Mouse (Mus musculus) layer of hippocampus, adult 9-10 months (tissue): ENCODE measurements around the gene Gm16181.

Source experiments
- DNase-seq: peaks from one replicate; pipeline ENCODE4 v3.0.0; 2022; ENCODE audit warnings: low spot score

The Gm16181 gene

DNA sequence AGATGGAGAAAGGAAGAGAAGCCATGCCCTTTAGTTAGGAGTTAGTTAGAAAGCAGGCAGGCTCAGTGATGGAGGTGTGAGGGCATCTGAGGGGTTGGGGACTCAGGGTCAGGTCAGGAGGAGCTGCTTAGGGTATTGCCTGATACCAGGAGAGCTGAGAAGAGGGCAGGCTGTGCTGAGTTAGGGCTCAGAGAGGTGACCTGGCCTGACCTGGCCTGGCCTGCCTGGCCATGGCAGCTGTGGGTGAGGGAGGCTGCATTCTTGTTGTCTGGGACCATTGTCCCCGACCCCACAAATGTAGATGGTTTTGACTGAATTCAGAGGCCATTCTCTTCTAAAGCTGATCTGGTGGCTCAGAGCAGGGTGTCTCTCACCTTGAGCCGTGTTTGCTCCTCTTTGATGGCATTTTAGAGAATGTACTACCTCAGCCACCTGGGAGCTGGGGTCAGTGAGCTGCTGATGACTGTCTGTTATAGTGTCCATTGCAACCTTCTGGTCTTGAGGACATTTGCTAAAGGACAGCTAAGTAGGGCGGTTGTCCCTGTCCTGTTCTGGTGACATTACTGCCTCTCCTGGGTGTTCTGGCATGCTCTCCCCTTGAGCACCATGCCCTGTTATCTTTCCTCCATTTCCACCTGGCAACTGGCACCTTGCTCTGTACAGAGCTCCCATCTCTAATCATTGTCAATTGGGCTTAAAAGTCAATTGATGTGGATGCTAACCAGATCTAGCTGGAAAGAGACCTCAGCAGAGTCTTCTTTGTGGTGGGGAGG lies 29.9 kb downstream of the Gm16181 start:
- DNase-seq, result no peak

DNA sequence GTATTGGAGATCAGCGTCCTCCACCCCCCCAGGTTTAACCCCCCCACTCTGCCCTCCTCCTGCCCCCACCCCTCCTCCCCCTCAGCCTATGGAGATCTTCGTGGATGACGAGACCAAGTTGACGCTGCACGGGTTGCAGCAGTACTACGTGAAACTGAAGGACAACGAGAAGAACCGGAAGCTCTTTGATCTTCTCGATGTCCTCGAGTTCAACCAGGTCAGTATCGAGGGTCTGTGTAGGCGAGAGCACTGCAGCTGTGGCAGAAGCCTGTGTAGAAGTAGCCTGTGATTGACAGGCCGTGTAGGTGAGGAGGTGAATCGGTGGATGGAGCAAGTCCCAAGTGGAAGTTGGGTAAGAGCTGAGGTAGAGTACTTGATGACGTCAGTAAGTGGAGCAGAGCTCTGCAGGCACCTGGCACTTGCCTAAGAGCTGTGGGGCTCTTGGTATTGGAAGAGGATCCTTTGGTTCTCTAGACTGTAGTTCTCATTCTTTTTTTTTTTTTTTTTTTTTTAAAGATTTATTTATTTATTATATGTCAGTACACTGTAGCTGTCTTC lies 30.6 kb downstream of the Gm16181 start:
- no peak for DNase-seq

DNA sequence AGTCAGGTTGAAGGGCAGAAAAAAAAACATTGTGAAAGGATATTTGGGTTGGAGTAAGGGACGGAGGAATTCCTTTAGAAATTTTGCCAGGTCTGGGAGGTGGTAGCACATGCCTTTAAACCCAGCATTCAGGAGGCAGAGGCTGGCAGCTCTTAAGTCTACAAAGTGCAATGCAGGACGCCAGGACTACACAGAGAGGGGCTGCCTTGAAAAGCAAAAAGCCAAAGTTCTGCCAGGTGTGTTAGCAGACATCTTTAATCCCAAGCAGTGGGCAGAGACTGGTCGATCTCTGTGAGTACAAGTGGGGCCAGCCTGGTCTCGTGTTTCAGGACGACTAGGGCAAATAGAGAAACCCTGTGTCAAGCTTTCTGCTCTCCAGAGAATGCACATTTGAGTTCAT lies 31.3 kb downstream of the Gm16181 start:
- DNase-seq, result no peak

DNA sequence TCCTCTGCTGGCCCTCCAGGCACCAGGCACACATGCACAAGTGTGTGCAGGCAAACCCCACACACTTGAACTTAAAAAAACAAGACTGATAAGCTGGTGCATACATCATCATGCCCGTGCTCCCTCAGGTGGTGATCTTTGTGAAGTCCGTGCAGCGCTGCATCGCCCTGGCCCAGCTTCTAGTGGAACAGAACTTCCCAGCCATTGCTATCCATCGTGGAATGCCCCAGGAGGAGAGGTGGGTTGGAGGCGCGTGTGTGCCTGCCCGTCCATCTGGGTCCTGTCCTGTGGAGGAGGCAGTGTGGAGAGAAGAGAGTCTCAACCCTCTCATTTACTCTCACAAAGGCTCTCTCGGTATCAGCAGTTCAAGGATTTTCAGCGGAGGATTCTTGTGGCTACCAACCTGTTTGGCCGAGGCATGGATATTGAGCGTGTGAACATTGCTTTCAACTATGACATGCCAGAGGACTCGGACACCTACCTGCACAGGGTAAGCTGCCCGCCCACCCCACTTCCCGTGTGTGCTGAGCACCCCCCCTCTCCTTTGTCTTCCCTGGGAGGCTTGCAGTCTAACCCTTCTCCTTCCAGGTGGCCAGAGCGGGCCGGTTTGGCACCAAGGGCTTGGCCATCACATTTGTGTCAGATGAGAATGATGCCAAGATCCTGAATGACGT lies 32.1 kb downstream of the Gm16181 start:
- no peak for DNase-seq

DNA sequence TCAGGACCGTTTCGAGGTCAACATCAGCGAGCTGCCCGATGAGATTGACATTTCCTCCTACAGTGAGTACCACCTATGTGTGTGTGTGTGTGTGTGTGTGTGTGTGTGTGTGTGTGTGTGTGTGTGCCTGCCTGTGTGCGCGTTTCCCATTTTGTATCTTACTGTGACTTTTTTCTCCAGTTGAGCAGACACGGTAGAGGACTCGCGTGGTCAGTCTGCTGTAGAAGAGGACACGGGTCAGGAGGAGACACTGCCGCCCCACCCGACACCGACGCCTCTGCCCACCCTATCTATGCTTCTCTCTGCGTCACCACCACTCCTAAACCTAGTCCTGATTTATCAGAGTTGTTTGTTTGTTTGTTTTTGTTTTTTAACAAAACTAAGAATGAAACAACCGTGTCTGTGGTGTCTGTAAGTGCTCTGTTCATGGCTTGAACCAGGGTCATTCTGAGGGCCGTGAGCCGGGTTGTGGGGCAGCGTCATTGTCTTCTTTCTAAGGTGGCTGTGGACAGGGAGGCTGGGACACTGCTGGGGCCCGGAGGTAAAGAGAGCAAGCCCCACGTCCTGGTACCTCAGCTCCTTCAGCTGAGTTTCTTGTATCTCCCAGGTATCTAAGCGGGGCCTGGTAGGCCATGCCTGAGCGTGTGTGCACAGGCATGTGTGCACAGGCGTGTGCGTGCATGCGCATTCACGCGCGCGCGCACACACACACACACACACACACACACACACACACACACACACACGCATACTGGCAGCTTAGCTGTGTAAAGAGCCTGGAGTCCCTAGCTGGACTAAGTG lies 32.9 kb downstream of the Gm16181 start:
- no peak for DNase-seq

DNA sequence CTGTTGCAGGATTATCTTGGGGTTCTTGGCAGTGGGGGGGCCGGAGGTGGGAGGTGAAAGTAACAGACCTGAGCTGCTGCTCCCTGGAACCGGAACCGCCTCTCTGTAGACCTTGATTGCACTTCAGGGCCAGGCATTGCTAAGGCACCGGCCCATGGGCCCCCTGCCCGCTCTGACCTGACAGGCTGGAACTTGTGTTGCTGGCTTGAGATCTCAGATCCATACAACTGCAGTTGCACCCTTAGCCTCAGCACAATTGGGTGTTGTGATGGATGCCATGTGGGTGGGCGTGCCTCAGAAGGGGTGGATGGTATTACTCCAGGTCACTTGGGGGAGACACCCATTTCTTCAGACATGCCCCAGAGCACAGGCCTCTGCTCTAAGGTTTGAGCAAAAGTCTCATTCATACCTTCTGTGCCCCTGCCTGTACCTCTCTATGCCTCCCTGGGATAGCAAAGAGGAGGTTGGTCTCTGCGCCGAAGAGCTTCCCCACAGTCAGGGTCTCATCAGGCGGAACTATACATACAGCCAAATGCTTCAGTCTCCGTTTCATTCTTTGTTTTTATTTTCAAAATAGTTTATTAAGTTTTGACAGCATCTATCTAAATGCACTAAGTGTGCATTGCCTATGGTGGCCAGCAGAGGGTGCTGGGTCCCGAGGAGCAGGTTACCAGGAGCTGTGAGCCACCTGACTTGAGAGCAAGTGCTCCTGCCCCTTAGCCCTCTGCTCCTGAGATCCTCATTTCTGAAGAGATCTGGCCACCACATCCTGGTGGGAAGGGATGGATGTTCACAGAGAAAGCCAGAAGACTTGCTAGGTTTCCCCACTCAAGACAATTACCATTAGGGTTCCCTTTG lies 33.8 kb downstream of the Gm16181 start:
- DNase-seq, result no peak

DNA sequence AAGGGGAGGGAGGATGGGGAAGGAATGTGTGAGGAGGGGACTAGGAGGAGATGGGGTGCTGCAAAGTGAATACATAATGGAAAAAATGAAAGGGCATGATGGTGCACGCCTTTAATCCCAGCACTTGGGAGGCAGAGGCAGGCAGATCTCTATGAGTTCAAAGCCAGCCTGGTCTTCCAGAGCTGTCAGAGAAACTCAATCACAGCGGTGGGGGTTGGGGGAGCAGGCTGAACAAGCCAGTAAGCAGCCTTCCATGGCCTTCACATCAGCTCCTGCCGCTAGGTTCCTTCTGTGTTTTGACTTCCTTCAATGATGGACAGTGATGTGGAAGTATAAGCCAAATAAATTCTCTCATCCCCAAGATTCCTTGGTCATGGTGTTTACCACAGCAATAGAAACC lies 34.7 kb downstream of the Gm16181 start:
- no peak for DNase-seq

DNA sequence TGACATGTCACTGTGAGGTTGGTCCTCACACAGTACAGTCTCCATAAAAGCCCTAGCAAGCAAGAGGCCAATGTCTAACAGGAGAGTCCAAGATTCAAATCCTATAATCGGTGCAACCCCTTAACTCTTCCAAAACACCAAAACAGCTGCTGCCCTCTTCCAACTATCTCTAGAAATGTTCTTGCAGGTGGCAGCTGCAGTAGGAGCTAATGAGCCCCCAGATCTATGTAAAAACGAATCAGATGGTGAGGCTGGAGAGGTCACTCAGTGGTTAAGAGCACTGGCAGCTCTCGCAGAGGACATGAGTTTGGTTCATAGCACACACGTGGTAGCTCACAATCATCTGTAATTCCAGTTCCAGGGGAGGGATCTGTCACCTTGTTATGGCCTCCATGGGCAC lies 35.1 kb downstream of the Gm16181 start:
- no peak for DNase-seq

DNA sequence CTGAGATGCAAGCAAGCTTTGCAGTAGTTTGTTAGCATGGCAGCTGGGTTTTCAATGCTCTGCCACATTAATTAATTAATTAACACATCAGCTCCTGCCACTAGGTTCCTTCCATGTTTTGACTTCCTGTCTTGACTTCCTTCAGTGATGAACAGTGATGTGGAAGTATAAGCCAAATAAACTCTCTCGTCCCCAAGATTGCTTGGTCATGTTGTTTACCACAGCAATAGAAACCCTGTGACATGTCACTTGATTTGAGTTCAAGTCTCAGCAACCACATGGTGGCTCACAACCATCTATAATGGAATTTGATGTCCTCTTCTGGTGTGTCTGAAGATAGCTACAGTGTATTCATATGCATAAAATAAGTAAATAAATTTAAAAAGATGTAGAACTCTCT lies 36.7 kb downstream of the Gm16181 start:
- DNase-seq, result no peak

DNA sequence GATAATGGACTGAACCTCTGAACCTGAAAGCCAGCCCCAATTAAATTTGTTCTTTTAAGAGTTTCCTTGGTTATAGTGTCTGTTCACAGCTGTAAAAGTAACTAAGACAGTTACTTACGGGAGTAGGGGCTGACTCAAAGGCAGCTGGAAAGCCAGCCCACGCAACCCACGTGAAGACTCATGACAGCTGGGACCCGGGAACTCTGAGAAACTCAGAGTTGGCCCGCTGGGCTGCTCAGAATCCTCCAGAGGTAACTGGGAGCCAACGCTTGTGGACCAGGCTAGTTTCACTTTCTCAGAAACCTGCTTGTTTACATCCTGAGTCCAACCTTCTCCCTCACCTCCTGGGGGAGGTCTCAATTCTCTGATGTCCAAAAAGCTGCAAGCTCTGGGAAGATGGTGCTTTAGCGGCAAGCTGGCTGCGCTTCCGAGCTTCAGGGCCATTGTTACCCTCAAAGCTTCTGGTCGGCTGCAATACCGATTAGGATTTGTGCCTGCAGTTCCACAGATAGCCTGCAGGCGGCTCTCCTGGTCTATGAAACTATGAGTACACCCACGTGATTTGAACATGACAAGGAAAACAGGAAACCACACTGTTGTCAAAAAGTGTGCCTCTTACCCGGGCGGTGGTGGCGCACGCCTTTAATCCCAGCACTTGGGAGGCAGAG lies 37.3 kb downstream of the Gm16181 start:
- DNase-seq, result peak; percentile 99

DNA sequence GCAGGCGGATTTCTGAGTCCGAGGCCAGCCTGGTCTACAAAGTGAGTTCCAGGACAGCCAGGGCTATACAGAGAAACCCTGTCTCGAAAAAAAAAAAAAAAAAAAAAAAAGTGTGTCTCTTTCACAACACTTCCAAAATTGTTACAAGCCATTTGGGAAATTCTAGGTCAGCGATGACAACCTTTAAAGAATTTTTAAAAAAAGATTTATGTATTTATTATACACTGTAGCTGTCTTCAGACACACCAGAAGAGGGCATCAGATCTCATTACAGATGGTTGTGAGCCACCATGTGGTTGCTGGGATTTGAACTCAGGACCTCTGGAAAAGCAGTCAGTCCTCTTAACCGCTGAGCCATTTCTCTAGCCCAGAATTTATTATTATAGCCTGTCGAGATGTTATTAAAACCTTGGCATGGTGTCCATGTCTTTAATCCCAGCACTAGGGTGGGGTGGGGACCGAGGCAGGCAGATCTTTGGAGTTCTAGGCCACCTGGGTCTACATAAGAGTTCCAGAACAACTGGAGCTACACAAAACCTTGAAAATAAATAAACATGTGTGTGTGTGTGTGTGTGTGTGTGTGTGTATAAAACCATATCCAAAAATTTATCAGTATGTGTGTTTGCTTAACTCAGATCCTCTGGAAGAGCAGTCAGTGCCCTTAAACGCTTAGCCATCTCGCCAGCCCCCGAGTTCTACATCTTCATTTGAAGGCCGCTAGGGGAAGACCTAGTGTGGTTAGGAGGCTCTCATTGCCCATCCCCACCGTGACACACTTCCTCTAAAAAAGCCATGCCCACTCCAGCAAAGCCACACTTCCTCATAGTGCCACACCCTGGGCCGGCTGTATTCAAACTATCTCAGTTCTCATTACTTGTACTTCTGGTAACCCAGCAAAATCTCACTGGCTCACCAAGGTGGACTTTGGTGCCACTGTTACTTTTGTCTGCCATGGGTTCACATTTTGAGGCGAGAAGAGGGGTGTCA lies 38.2 kb downstream of the Gm16181 start:
- no peak for DNase-seq

DNA sequence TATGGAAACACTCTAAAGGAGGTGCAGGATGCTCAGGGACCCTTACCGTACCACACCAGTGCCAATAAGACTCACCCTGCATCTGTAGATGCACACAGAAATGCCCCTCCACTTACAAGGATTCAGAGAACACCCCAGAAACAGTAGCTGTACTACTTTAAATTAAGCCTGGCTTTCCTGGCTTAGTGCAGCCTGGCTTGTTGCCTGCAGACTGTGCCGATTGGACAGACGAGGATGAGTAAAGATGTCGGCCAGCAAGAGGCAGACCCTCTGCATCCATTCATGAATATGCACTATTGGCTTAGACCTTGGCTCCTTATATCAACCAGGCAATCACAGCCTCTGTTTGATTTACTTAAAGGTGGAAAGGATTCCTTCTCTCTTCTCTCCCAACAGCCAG lies 39.0 kb downstream of the Gm16181 start:
- DNase-seq, result no peak

DNA sequence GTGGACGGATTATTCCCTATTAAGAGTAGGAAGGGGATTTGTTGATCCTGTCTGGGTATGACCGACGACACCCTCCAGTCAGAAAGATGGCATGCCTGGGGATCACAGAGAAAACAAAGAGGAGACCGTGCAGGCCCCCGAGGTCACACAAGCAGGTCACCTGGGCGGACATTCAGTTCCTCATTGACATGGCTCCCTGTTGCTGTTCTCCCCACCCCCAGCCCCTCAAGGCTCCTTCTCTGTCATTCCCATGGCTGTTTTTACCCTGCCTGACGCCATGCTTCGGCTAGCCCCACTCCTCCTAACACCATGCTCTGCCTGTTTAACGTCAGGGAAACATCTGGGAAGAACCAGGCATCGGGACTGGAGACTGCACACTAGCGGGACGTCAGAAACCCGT lies 41.0 kb downstream of the Gm16181 start:
- DNase-seq, result no peak

DNA sequence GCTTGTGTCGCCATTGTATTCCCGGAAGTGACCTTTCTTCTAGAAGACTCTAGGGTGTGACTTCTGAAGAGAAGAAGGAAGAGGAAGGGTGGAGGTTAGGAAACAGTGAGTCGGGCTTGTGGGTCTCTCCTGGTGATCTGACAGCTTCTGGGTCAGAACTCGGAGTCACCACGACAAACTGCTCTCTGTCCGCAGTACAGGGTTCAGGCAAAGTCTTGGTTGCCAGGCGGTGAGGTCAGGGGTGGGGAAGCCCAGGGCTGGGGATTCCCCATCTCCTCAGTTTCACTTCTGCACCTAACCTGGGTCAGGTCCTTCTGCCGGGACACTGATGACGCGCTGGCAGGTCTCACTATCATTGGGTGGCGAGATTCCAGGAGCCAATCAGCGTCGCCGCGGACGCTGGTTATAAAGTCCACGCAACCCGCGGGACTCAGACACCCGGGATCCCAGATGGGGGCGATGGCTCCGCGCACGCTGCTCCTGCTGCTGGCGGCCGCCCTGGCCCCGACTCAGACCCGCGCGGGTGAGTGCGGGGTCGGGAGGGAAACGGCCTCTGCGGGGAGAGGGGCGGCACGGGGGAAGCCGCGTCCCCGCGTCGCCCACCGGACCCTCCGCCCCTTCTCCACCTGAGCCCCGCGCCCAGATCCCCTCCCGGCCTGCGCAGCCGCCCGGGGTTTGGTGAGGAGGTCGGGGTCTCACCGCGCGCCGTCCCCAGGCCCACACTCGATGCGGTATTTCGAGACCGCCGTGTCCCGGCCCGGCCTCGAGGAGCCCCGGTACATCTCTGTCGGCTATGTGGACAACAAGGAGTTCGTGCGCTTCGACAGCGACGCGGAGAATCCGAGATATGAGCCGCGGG lies 42.3 kb downstream of the Gm16181 start, which contains the start of gene H2-D1:
H2-D1 (plus strand) TSS at position 67 of the 859 bp plus-strand sequence.
- DNase-seq, result peak; percentile 97

DNA sequence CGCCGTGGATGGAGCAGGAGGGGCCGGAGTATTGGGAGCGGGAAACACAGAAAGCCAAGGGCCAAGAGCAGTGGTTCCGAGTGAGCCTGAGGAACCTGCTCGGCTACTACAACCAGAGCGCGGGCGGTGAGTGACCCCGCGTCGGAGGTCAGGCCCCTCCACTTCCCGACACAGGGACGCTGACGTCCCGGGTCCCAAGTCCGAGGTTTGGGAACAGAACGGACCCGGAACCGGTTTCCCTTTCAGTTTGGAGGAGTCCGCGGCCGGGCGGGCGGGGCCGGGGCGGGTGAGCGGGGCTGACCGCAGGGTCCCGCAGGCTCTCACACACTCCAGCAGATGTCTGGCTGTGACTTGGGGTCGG lies 42.9 kb downstream of the Gm16181 start:
- DNase-seq, result no peak

DNA sequence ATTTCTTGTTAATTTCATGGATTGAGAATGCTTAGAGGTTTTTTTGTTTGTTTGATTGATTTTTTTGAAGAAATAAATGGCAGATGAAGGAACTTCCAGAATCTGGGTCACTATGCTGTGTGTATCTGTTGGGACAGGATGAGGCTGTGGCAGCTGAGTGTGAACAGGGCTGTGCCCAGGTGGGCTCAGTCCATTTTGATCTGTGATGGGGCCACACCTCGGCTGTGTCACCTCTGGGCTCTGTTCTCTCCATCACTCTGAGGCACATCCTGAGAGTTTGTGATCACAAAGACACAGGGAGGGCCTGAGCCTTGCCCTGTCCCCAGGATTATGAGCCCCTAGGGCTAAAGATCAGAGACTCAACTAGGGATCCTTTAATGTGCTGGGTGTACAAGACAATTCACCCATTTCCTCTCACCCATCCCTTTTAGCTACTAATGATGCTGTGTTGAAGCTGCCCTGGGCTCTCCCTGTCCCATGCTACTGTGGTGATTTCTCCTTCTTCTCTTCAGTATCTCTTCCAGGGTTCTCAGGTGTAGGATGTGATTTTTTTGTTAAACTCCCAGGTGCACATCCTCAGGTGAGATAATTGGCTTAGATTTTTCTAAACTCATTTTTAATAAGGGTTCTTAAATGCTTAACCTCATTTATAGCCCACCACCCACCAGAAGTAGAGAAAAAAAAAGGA lies 46.9 kb downstream of the Gm16181 start:
- no peak for DNase-seq

DNA sequence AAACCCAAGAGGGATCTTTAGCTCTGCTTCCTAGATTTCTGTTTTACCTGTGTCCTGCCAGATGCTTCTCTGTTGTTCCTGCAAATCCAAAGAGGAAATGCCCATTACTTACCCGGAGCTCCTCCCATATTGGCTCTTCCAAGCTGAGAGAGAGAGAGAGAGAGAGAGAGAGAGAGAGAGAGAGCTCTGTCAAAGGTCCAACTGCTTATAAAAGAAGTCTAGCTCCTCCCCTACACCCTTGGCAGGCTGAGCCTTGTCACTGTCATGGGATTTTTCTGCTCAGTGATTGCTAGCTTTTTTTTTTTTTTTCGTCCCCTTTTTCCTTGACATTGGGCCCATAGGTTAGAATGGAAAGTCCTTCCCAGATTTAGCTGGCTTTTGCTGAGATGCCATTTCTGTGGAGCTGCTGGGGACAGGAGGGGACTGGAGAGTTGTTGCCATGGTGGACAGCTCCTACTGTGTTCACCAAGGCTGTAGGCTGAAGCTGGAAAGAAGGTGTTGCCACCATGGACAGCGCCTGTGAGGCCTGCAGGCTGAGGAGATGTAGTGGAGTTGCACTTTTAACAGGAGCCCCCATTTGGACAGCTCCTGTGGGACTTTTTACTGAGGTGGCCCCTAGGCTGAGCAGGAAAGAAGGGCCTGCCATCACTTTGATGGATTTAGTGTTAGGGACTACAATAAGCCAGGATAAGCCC lies 49.2 kb downstream of the Gm16181 start:
- no peak for DNase-seq

DNA sequence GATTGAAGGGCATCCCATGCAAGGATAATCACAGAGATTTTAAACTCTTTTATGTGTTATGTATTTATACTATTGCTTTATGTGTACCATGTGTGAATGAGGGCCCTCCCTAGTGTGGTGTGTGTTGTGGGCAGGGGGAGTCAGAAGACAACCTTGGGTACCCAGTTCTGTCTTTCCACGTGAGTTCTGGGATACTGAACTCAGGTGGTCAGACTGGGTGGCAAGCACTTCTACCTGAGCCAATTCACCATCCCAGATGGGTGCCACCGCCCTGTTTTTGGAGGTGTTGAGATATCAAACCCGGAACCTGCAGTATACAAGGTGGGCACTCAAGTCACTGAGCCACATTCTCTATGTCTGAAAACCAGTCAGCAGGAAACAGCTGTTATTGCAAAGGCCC lies 51.6 kb downstream of the Gm16181 start:
- no peak for DNase-seq
